Comparison of ENCODE assay signal across 25 mouse cellular contexts in the genomic region with DNA sequence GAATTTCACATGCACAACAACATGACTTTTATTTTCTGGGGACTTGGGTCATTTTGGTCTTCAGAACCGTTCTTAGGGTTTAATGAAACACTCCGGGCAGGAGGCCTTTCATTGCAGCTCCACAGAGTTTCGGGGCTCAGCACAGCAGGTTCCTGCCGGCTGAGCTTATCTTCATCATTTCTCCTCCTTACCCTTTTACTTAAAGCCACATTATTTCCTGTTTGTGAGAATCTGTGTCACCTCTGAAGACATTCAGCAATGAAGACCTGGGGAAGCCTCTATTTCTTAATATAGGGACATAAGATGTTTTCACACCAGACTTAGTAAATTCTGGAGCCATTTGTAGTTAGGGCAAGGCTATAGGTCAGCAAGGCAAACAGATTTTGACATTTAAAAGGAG. TPM values are rescaled to one million over a fixed set of nuclear protein-coding genes. Genes with fewer than 3 reads are reported as not detected.
A peak's percentile ranks its signal among the peaks of the same experiment; 100 is the strongest.
DNase-seq lines count a peak whose midpoint lies in the region; ATAC-seq lines count a peak whose summit lies in the region.
"Had no signal": no experiment of that assay in that cellular context is flagged by ENCODE, and none has a peak within 500 bp of the region (broad histone marks: within the 10 kb centered on the region; RNA-seq: fewer than 3 reads in every experiment).

No protein-coding gene starts in this region.

- 61% methylated on average over 4 of the region's 4 CpGs for WGBS in forebrain, embryonic 10.5 days

- DNase-seq in CD4-positive helper T cell, adult 2 months (ENCODE audit: low read depth, low spot score), result peak; percentile 44
- peak; percentile 16 for DNase-seq in T-cell, adult 2 months (ENCODE audit: low spot score)
- peak; percentile 58 for DNase-seq in thymus, postnatal 0 days (ENCODE audit: low spot score)
- DNase-seq in cerebellum, adult 8-10 months, result no peak
- no peak for DNase-seq in cerebellum, adult 18-20 months
- no peak for DNase-seq in left cerebral cortex, adult 18-20 months (ENCODE audit: low spot score in 2 of 2)
- no peak for DNase-seq in forebrain, embryonic 10.5 days (ENCODE audit: extremely low spot score, low spot score)
- DNase-seq: adrenal gland, adult 2 months; adrenal gland, postnatal 25 days; cerebellum, adult 2 months; cerebellum, postnatal 14 days; gastrocnemius, postnatal 25 days; heart, postnatal 36 days had no signal

- no peaks in the 10 kb centered on the region for H3K27me3 ChIP-seq in forebrain, embryonic 10.5 days (ENCODE audit: poor library complexity, severe bottlenecking)
- H3K27me3 ChIP-seq: embryonic facial prominence, embryonic 12.5 days; forebrain, embryonic 12.5 days; heart, embryonic 12.5 days; hindbrain, embryonic 15.5 days; intestine, embryonic 15.5 days had no signal

- ATAC-seq in inflammation-experienced regulatory T-cells, adult 6 months, result peak; percentile 75
- ATAC-seq: forebrain, embryonic 16.5 days; intestine, embryonic 15.5 days had no signal

- no peak overlapping the region for H3K27ac ChIP-seq in forebrain, embryonic 10.5 days
- H3K27ac ChIP-seq: embryonic facial prominence, embryonic 12.5 days; forebrain, embryonic 12.5 days; hindbrain, embryonic 15.5 days; intestine, embryonic 15.5 days had no signal

- H3K4me1 ChIP-seq in forebrain, embryonic 10.5 days, result no peaks in the 10 kb centered on the region
- H3K4me1 ChIP-seq: embryonic facial prominence, embryonic 12.5 days; forebrain, embryonic 12.5 days; heart, embryonic 12.5 days; hindbrain, embryonic 15.5 days; intestine, embryonic 15.5 days had no signal

- H3K4me3 ChIP-seq in forebrain, embryonic 10.5 days, result no peak overlapping the region
- H3K4me3 ChIP-seq: embryonic facial prominence, embryonic 12.5 days; forebrain, embryonic 12.5 days; heart, embryonic 12.5 days; hindbrain, embryonic 15.5 days; intestine, embryonic 15.5 days had no signal

- no peaks in the 10 kb centered on the region for H3K9me3 ChIP-seq in forebrain, embryonic 10.5 days
- H3K9me3 ChIP-seq: embryonic facial prominence, embryonic 12.5 days; forebrain, embryonic 12.5 days; heart, embryonic 12.5 days; hindbrain, embryonic 15.5 days; intestine, embryonic 15.5 days had no signal

- no peaks in the 10 kb centered on the region for H3K36me3 ChIP-seq in forebrain, embryonic 10.5 days (replicated peaks)
- H3K36me3 ChIP-seq: embryonic facial prominence, embryonic 12.5 days; forebrain, embryonic 12.5 days; G1E; heart, embryonic 12.5 days; hindbrain, embryonic 15.5 days; intestine, embryonic 15.5 days had no signal

RNA-seq across cellular contexts. Expression of a gene that starts 12.6 kb away (rescaled TPM):
- 100 to 1,000 TPM; 155 to 199 (median 182) TPM for polyA plus RNA-seq in inflammation-experienced regulatory T-cells, adult 6 months (2017; shearing (Covaris generic))
- polyA plus RNA-seq in thymus, postnatal 0 days (2015; fragmentation: Nextera tagmentation; extraction: Ambion mirVana), result 60.4 and 61.5 TPM in 2 replicates
- under 1 TPM in 1 of 2 experiments, not detected in 1; 0.16 TPM for total RNA-seq in left cerebral cortex, adult 18-20 months (2021)
- polyA plus RNA-seq in forebrain, embryonic 10.5 days (2016; fragmentation: Nextera tagmentation; extraction: Ambion mirVana), result not detected in 2 replicates
- total RNA-seq: adrenal gland, adult 2 months; adrenal gland, postnatal 25 days; G1E; gastrocnemius, adult 18-20 months; gastrocnemius, postnatal 25 days; heart, adult 8-10 months; heart, postnatal 36 days had no signal
- polyA plus RNA-seq: C2C12; cortical plate, adult 2 months; embryonic facial prominence, embryonic 12.5 days; forebrain, embryonic 12.5 days; forebrain, embryonic 16.5 days; G1E; heart, embryonic 12.5 days; hindbrain, embryonic 15.5 days had no signal

RNA-seq across cellular contexts. Expression of a gene that starts 47.4 kb away (rescaled TPM):
- polyA plus RNA-seq in inflammation-experienced regulatory T-cells, adult 6 months (2017; shearing (Covaris generic)), result 10 to 100 TPM in 2 of 3 experiments, 1 to 10 TPM in 1; 4.2 to 30.6 (median 13.3) TPM
- 2.7 and 3.8 TPM in 2 replicates for polyA plus RNA-seq in thymus, postnatal 0 days (2015; fragmentation: Nextera tagmentation; extraction: Ambion mirVana)
- 10 to 100 TPM; 14.3 to 15.9 TPM for total RNA-seq in left cerebral cortex, adult 18-20 months (2021)
- polyA plus RNA-seq in forebrain, embryonic 10.5 days (2016; fragmentation: Nextera tagmentation; extraction: Ambion mirVana), result 3.9 and 4.5 TPM in 2 replicates

Comparison
In these comparisons a context has a peak if more than half of its experiments do, and no peak if none do; other contexts are left out.
1. DNase-seq: peak in CD4-positive helper T cell, adult 2 months (single experiment), T-cell, adult 2 months (single experiment) and thymus, postnatal 0 days (single experiment); none in cerebellum, adult 8-10 months (single experiment), cerebellum, adult 18-20 months (0 of 2), left cerebral cortex, adult 18-20 months (0 of 2) and forebrain, embryonic 10.5 days (single experiment).
2. RNA of a gene that starts 12.6 kb away (polyA plus RNA-seq): 155 to 199 TPM in inflammation-experienced regulatory T-cells, adult 6 months and 60.4 to 61.5 TPM in thymus, postnatal 0 days; not detected in forebrain, embryonic 10.5 days; every median in the first group is over 10 times any median in the second.